ENCODE assay signal across 8 mouse cellular contexts in genomic region chr10:41518508-41518980, GRCm38 (mm10). TPM values are rescaled to one million over a fixed set of nuclear protein-coding genes. Genes with fewer than 3 reads are reported as not detected.
DNase-seq lines count a peak whose midpoint lies in the region; ATAC-seq and TF ChIP-seq lines count a peak whose summit lies in the region.

No protein-coding gene starts in this region.

- TF ChIP-seq CTCF in ES-Bruce4 (IDR thresholded peaks at IDR 0.05; ENCODE audit: low read depth, low read length), result peak; percentile 65
- peak; percentile 57; the same call in 1 of the 2 replicates for TF ChIP-seq CTCF in brain, embryonic 14.5 days (IDR thresholded peaks at IDR 0.05; ENCODE audit: borderline replicate concordance, extremely low read depth, insufficient read depth, insufficient read length)
- peak; percentile 80 for TF ChIP-seq CTCF in liver, postnatal 0 days (IDR thresholded peaks at IDR 0.05; ENCODE audit: low read depth)

- intact Hi-C loops in heart, postnatal 25 days (cut with DNase I), result loop anchor here (2.0 to 10.0 kb wide), 2 partner anchors 164 to 286 kb away; partner anchors contain the start of genes Cep57l1 and Sesn1

- peak overlapping the region; percentile 71 for H3K4me2 ChIP-seq in liver, postnatal 0 days (ENCODE audit: low read depth, low read length)
- H3K4me2 ChIP-seq in neural tube, embryonic 12.5 days (replicated peaks), result peak overlapping the region; percentile 81

- DNase-seq in brain, embryonic 14.5 days (ENCODE audit: low read depth), result peak; percentile 89
- DNase-seq in fat pad, adult 2 months (ENCODE audit: extremely low read depth, low read depth, low spot score), result peak; percentile 50
- peak; percentile 53 for DNase-seq in heart, postnatal 25 days (ENCODE audit: low spot score)
- DNase-seq in large intestine, adult 2 months (ENCODE audit: low read depth, low spot score), result peak; percentile 59
- DNase-seq in liver, postnatal 0 days, result peak; percentile 79
- DNase-seq in thymus, adult 18-20 months, result peak; percentile 71 to 87

- peak overlapping the region; percentile 95 for H3K4me3 ChIP-seq in ES-Bruce4 (ENCODE audit: low read depth, low read length)
- H3K4me3 ChIP-seq in liver, postnatal 0 days (ENCODE audit: low read depth, low read length), result peak overlapping the region; percentile 99
- H3K4me3 ChIP-seq in neural tube, embryonic 12.5 days, result peak overlapping the region; percentile 92

- H3K36me3 ChIP-seq in ES-Bruce4 (ENCODE audit: control insufficient read depth, insufficient read depth, low read length, poor library complexity, severe bottlenecking), result peaks cover 17% of the 10 kb centered on the region
- H3K36me3 ChIP-seq in liver, postnatal 0 days (replicated peaks; ENCODE audit: insufficient read depth, low read length), result peaks cover 8% of the 10 kb centered on the region; the same call in 1 of the 2 replicates
- H3K36me3 ChIP-seq in neural tube, embryonic 12.5 days, result no peaks in the 10 kb centered on the region

- no peak for TF ChIP-seq EP300 in ES-Bruce4 (IDR thresholded peaks at IDR 0.05; ENCODE audit: insufficient read depth, low read depth, low read length)
- TF ChIP-seq EP300 in liver, postnatal 0 days (IDR thresholded peaks at IDR 0.05; ENCODE audit: low read depth), result no peak

- peak; percentile 4 for TF ChIP-seq POLR2A in ES-Bruce4 (IDR thresholded peaks at IDR 0.05; ENCODE audit: insufficient read depth, low read length)
- no peak for TF ChIP-seq POLR2A in brain, embryonic 14.5 days (IDR thresholded peaks at IDR 0.05; ENCODE audit: borderline replicate concordance, extremely low read depth, insufficient read depth, insufficient read length, poor library complexity, severe bottlenecking)

- H3K27ac ChIP-seq in ES-Bruce4 (ENCODE audit: insufficient read depth, low read length), result peak overlapping the region; percentile 72
- H3K27ac ChIP-seq in liver, postnatal 0 days (ENCODE audit: low read depth), result peak overlapping the region; percentile 98
- H3K27ac ChIP-seq in neural tube, embryonic 12.5 days, result peak overlapping the region; percentile 92

- H3K9me3 ChIP-seq in ES-Bruce4 (replicated peaks; ENCODE audit: control insufficient read depth, insufficient read depth, low read length, poor library complexity, severe bottlenecking), result no peaks in the 10 kb centered on the region
- no peaks in the 10 kb centered on the region for H3K9me3 ChIP-seq in liver, postnatal 0 days (ENCODE audit: low read length)
- no peaks in the 10 kb centered on the region for H3K9me3 ChIP-seq in neural tube, embryonic 12.5 days

- H3K9ac ChIP-seq in ES-Bruce4 (ENCODE audit: low read depth, poor library complexity, severe bottlenecking), result peak overlapping the region; percentile 89
- H3K9ac ChIP-seq in liver, postnatal 0 days (replicated peaks), result peak overlapping the region; percentile 97
- H3K9ac ChIP-seq in neural tube, embryonic 12.5 days, result peak overlapping the region; percentile 90

- WGBS in large intestine, adult 2 months, result under 1% methylated on average over 23 of the region's 23 CpGs
- WGBS in liver, postnatal 0 days (ENCODE audit: insufficient replicate concordance), result under 1% methylated on average over 23 of the region's 23 CpGs
- WGBS in neural tube, embryonic 12.5 days, result under 1% methylated on average over 23 of the region's 23 CpGs

- no peaks in the 10 kb centered on the region for H3K27me3 ChIP-seq in ES-Bruce4 (ENCODE audit: control insufficient read depth, insufficient read depth, low read length, poor library complexity, severe bottlenecking)
- H3K27me3 ChIP-seq in liver, postnatal 0 days (ENCODE audit: insufficient read depth, low read length), result no peaks in the 10 kb centered on the region
- no peaks in the 10 kb centered on the region for H3K27me3 ChIP-seq in neural tube, embryonic 12.5 days (replicated peaks)

- peak; percentile 69 for ATAC-seq in liver, postnatal 0 days
- peak; percentile 52 for ATAC-seq in neural tube, embryonic 12.5 days (ENCODE audit: low FRiP score, low read depth)

- no peaks in the 10 kb centered on the region for H3K4me1 ChIP-seq in ES-Bruce4 (ENCODE audit: control insufficient read depth, insufficient read depth, low read length)
- H3K4me1 ChIP-seq in liver, postnatal 0 days (ENCODE audit: insufficient read depth), result peaks cover 27% of the 10 kb centered on the region
- peaks cover 11% of the 10 kb centered on the region for H3K4me1 ChIP-seq in neural tube, embryonic 12.5 days

RNA-seq across cellular contexts. Expression of gene Cd164, which starts 0.7 kb away (rescaled TPM):
- polyA plus RNA-seq in ES-Bruce4 (2011; ENCODE audit: insufficient read depth, insufficient read length, low read depth, missing spikeins), result 298 and 315 TPM in 2 replicates
- 57.1 and 58.2 TPM in 2 replicates for polyA plus RNA-seq in brain, embryonic 14.5 days (2012; rRNA removed)
- 100 to 1,000 TPM; 126 to 148 TPM for total RNA-seq in heart, postnatal 25 days (2021)
- polyA plus RNA-seq in large intestine, adult 2 months (2012; rRNA removed), result 115 and 143 TPM in 2 replicates
- polyA plus RNA-seq in liver, postnatal 0 days (2015; fragmentation: Nextera tagmentation; extraction: Ambion mirVana), result 77.8 and 93.3 TPM in 2 replicates
- polyA plus RNA-seq in neural tube, embryonic 12.5 days (2016; fragmentation: Nextera tagmentation; extraction: Ambion mirVana), result 91.3 and 98.8 TPM in 2 replicates

RNA-seq across cellular contexts. Expression of gene Ppil6, which starts 28.3 kb away (rescaled TPM):
- 3.8 and 4.6 TPM in 2 replicates for polyA plus RNA-seq in ES-Bruce4 (2011; ENCODE audit: insufficient read depth, insufficient read length, low read depth, missing spikeins)
- polyA plus RNA-seq in brain, embryonic 14.5 days (2012; rRNA removed), result 2.0 and 2.1 TPM in 2 replicates
- 1 to 10 TPM; 1.4 to 1.5 TPM for total RNA-seq in heart, postnatal 25 days (2021)
- polyA plus RNA-seq in large intestine, adult 2 months (2012; rRNA removed), result 0.40 and 0.47 TPM in 2 replicates
- 0.22 and 0.25 TPM in 2 replicates for polyA plus RNA-seq in liver, postnatal 0 days (2015; fragmentation: Nextera tagmentation; extraction: Ambion mirVana)
- 0.79 and 1.2 TPM in 2 replicates for polyA plus RNA-seq in neural tube, embryonic 12.5 days (2016; fragmentation: Nextera tagmentation; extraction: Ambion mirVana)

RNA-seq across cellular contexts. Expression of gene Smpd2, which starts 28.4 kb away (rescaled TPM):
- 8.5 and 10.4 TPM in 2 replicates for polyA plus RNA-seq in ES-Bruce4 (2011; ENCODE audit: insufficient read depth, insufficient read length, low read depth, missing spikeins)
- polyA plus RNA-seq in brain, embryonic 14.5 days (2012; rRNA removed), result 41.5 and 52.2 TPM in 2 replicates
- total RNA-seq in heart, postnatal 25 days (2021), result 10 to 100 TPM; 38.3 to 38.6 TPM
- 106 and 123 TPM in 2 replicates for polyA plus RNA-seq in large intestine, adult 2 months (2012; rRNA removed)
- polyA plus RNA-seq in liver, postnatal 0 days (2015; fragmentation: Nextera tagmentation; extraction: Ambion mirVana), result 17.9 and 19.7 TPM in 2 replicates
- 41.0 and 43.4 TPM in 2 replicates for polyA plus RNA-seq in neural tube, embryonic 12.5 days (2016; fragmentation: Nextera tagmentation; extraction: Ambion mirVana)

RNA-seq across cellular contexts. Expression of gene Mical1, which starts 42.4 kb away (rescaled TPM):
- 11.7 and 11.9 TPM in 2 replicates for polyA plus RNA-seq in ES-Bruce4 (2011; ENCODE audit: insufficient read depth, insufficient read length, low read depth, missing spikeins)
- polyA plus RNA-seq in brain, embryonic 14.5 days (2012; rRNA removed), result 34.2 and 44.8 TPM in 2 replicates
- total RNA-seq in heart, postnatal 25 days (2021), result 10 to 100 TPM; 11.5 to 15.6 TPM
- 48.8 and 137 TPM in 2 replicates for polyA plus RNA-seq in large intestine, adult 2 months (2012; rRNA removed)
- polyA plus RNA-seq in liver, postnatal 0 days (2015; fragmentation: Nextera tagmentation; extraction: Ambion mirVana), result 4.3 TPM in 2 replicates
- 44.8 and 47.5 TPM in 2 replicates for polyA plus RNA-seq in neural tube, embryonic 12.5 days (2016; fragmentation: Nextera tagmentation; extraction: Ambion mirVana)

Comparison
In these comparisons a context has a peak if more than half of its experiments do, and no peak if none do; other contexts are left out.
1. Peak in every context shown above with its lines: DNase-seq, ATAC-seq, H3K4me3 ChIP-seq and H3K27ac ChIP-seq.